Mouse (Mus musculus) liver, embryonic 15.5 days (tissue): ENCODE data around the gene Pdcd6ip. TPM values are rescaled to one million over a fixed set of nuclear protein-coding genes. Genes with fewer than 3 reads are reported as not detected.

Experiments
- ATAC-seq: fragments of 200-750 bp; cut with Nextera tagmentation; 2 replicates; pipeline ENCODE4 v1.8.0; 2017; ENCODE audit warnings: moderate number of reproducible peaks, mild to moderate bottlenecking, moderate library complexity; ENCODE audit not compliant: insufficient read depth
- H3K27ac ChIP-seq: fragments of 300-500 bp; sonication (generic); replicated peaks from 2 replicates; pipeline ENCODE4 v1.5.1; 2015; ENCODE audit warnings: mild to moderate bottlenecking, inconsistent platforms
- H3K27me3 ChIP-seq: fragments of 300-500 bp; sonication (generic); 2 replicates; pipeline ENCODE4 v1.6.1; 2015; ENCODE audit warnings: mild to moderate bottlenecking, inconsistent platforms
- H3K36me3 ChIP-seq: fragments of 300-500 bp; sonication (generic); replicated peaks from 2 replicates; pipeline ENCODE4 v1.6.1; 2015; ENCODE audit warnings: moderate library complexity, mild to moderate bottlenecking, inconsistent platforms
- H3K4me1 ChIP-seq: fragments of 300-500 bp; sonication (generic); replicated peaks from 2 replicates; pipeline ENCODE4 v1.6.1; 2015; ENCODE audit warnings: inconsistent platforms
- H3K4me2 ChIP-seq: fragments of 300-500 bp; sonication (generic); 2 replicates; pipeline ENCODE4 v1.6.1; 2015; ENCODE audit warnings: moderate library complexity, mild to moderate bottlenecking, inconsistent platforms
- H3K4me3 ChIP-seq: fragments of 300-500 bp; sonication (generic); replicated peaks from 2 replicates; pipeline ENCODE4 v1.5.1; 2015; ENCODE audit warnings: mild to moderate bottlenecking, inconsistent platforms
- H3K9ac ChIP-seq: fragments of 300-500 bp; sonication (generic); 2 replicates; pipeline ENCODE4 v1.6.1; 2015; ENCODE audit warnings: moderate library complexity, mild to moderate bottlenecking, inconsistent platforms
- H3K9me3 ChIP-seq: fragments of 300-500 bp; sonication (generic); replicated peaks from 2 replicates; pipeline ENCODE4 v1.6.1; 2016; ENCODE audit warnings: inconsistent platforms
- WGBS: fragments of 180-500 bp; shearing (Covaris S2); methylation state at CpG from one replicate; pipeline ENCODE4 v1.1.7; 2015; ENCODE audit warnings: mixed read lengths; ENCODE audit not compliant: insufficient replicate concordance; 5-methylcytosine and 5-hydroxymethylcytosine counted together
- polyA plus RNA-seq: library from polyadenylated mRNA; unstranded; fragments of >200 nt; fragmentation: Nextera tagmentation; extraction: Ambion mirVana; gene quantifications from 2 replicates; pipeline ENCODE4 v1.2.1, GENCODE M21; 2015

The Pdcd6ip gene
- polyA plus RNA-seq, 1 experiment from 2014 or later, result 39.5 TPM

DNA sequence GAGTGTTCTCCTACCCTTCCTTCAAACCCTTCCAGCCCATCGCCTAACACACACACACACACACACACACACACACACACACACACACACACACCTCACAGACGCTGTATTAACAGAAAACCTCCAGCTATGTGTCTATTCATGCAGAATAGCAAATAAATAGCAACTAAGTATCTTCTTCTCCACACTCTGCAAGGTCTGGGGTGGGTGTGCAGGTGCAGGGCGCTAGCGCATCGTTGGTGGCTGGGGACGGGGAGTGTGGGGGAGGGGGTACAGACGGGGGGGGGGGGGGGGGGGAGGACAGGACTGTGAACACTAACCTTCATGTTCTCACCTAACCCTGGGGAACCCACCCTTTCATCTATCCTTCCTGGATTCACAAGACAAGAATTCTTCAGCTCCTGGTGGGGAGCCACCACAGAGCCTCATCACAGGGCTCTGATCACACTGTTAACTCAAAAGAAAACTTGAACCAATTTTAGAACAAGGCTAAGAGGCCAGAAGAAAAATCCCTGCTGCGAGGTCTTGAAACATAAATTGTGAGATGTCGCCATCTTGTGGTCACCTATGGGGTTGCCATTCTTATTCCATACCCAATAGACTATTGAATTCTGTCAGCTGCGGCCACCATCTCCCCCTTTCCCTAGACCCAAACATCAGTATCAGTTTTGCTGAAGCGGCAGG is 62.8 kb downstream of the Pdcd6ip start:
- Histone ChIP-seq H3K4me1 (no peaks in the 10 kb centered on the region), H3K9ac (no peak overlapping the region), H3K9me3 (no peaks in the 10 kb centered on the region), H3K4me2 (no peak overlapping the region), H3K36me3 (no peaks in the 10 kb centered on the region), H3K4me3 (no peak overlapping the region), H3K27ac (no peak overlapping the region), H3K27me3 (no peaks in the 10 kb centered on the region)
- 10% methylated on average over 10 of the region's 11 CpGs for WGBS
- no peak for ATAC-seq

DNA sequence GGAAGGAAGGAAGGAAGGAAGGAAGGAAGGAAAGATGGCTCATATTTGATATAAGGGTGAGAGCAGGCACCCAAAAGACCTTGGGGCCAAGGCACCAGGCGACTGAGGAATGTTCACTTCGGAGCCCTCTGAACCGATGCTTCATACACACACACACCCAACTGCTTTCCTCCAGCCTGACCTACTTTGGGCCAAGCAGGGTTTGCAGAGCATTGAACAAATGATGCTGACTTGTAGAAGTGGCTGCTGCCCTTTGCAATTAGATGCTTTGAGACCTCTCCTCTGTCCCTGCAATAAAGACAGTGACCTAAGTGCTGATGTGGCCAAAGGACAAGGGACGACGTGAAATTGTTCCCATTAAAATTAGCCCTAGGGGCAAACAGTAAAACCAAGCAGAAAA is 63.4 kb downstream of the Pdcd6ip start:
- no peaks in the 10 kb centered on the region for H3K4me1 ChIP-seq

GRCm38 (mm10) chr9:113644076-113644475 is 64.0 kb downstream of the Pdcd6ip start:
- no peak overlapping the region for H3K4me2 ChIP-seq
- H3K27me3 ChIP-seq, result no peaks in the 10 kb centered on the region
- no peak overlapping the region for H3K9ac ChIP-seq
- no peaks in the 10 kb centered on the region for H3K36me3 ChIP-seq
- H3K9me3 ChIP-seq, result no peaks in the 10 kb centered on the region
- H3K4me3 ChIP-seq, result no peak overlapping the region
- no peaks in the 10 kb centered on the region for H3K4me1 ChIP-seq
- 69% methylated on average over 3 of the region's 3 CpGs for WGBS
- H3K27ac ChIP-seq, result no peak overlapping the region
- no peak for ATAC-seq

More for the DNA sequence above, 63.4 kb downstream of the Pdcd6ip start:
- H3K4me2 ChIP-seq, result no peak overlapping the region
- H3K27ac ChIP-seq, result no peak overlapping the region
- WGBS, result 60% methylated on average over 5 of the region's 5 CpGs
- no peak overlapping the region for H3K9ac ChIP-seq
- no peaks in the 10 kb centered on the region for H3K36me3 ChIP-seq
- no peak for ATAC-seq
- H3K4me3 ChIP-seq, result no peak overlapping the region
- H3K27me3 ChIP-seq, result no peaks in the 10 kb centered on the region
- no peaks in the 10 kb centered on the region for H3K9me3 ChIP-seq

DNA sequence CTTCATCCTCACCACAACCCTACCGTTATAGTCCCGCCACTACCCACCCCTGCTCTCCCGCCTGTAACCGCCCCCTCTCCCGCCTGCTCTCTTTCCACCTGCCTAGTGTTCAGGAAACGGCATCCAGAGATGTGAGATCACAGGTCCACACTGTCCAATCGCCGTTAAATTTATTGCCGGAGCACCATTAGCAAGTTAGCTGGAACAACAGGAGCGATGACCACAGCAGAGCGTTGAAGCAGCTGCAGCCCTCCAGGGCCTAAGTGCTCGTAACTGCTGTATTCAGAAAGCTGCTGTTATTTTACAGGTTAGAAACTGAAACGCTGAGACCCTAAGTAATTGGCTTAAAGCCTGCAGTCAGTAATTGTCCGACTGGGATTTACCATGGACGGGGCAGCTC is 64.4 kb downstream of the Pdcd6ip start:
- ATAC-seq, result no peak
- Histone ChIP-seq H3K4me3 (no peak overlapping the region), H3K9me3 (no peaks in the 10 kb centered on the region), H3K27ac (no peak overlapping the region), H3K4me2 (no peak overlapping the region), H3K27me3 (no peaks in the 10 kb centered on the region), H3K36me3 (no peaks in the 10 kb centered on the region), H3K4me1 (no peaks in the 10 kb centered on the region), H3K9ac (no peak overlapping the region)
- 79% methylated on average over 15 of the region's 15 CpGs for WGBS

GRCm38 (mm10) chr9:113634986-113635385 is 73.1 kb downstream of the Pdcd6ip start:
- 54% methylated on average over 7 of the region's 7 CpGs for WGBS
- no peak overlapping the region for H3K27ac ChIP-seq

DNA sequence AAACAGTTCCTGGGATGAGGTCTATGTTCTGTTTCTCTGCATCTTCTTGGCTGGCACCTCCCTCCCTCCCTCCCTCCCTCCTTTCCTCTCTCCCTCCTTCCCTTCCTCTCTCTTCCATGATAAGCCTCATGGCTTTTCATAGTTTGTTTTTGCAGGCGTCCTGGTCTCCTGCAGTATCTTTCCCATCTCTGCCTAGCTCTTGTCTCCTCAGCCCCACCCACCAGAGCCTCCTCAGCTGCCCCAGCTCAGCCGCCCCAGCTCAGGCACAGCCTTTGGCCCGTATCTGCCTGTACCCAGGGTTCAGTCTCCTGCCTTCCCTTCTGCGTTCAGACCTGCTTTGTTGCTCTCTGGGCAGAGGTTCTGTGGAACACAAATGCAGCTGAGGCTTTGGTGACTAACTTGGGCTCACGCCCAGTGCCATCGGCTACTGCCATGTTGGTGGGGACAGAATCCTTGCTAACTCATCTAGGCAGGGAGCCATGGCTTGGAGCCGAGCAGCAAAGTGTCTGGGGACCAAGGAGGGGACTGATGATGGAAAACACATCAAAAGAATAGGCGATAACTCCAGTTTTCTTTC is 74.8 kb downstream of the Pdcd6ip start:
- H3K9ac ChIP-seq, result no peak overlapping the region
- WGBS, result 51% methylated on average over 8 of the region's 8 CpGs
- H3K27me3 ChIP-seq, result no peaks in the 10 kb centered on the region
- H3K9me3 ChIP-seq, result no peaks in the 10 kb centered on the region
- H3K4me2 ChIP-seq, result no peak overlapping the region
- no peak overlapping the region for H3K27ac ChIP-seq
- no peak overlapping the region for H3K4me3 ChIP-seq
- no peak for ATAC-seq
- H3K36me3 ChIP-seq, result no peaks in the 10 kb centered on the region
- H3K4me1 ChIP-seq, result no peaks in the 10 kb centered on the region

More at GRCm38 (mm10) chr9:113634986-113635385, 73.1 kb downstream of the Pdcd6ip start:
- Histone ChIP-seq H3K4me3 (no peak overlapping the region), H3K9ac (no peak overlapping the region), H3K9me3 (no peaks in the 10 kb centered on the region), H3K4me2 (no peak overlapping the region), H3K27me3 (no peaks in the 10 kb centered on the region), H3K36me3 (no peaks in the 10 kb centered on the region), H3K4me1 (no peaks in the 10 kb centered on the region)
- ATAC-seq, result no peak

DNA sequence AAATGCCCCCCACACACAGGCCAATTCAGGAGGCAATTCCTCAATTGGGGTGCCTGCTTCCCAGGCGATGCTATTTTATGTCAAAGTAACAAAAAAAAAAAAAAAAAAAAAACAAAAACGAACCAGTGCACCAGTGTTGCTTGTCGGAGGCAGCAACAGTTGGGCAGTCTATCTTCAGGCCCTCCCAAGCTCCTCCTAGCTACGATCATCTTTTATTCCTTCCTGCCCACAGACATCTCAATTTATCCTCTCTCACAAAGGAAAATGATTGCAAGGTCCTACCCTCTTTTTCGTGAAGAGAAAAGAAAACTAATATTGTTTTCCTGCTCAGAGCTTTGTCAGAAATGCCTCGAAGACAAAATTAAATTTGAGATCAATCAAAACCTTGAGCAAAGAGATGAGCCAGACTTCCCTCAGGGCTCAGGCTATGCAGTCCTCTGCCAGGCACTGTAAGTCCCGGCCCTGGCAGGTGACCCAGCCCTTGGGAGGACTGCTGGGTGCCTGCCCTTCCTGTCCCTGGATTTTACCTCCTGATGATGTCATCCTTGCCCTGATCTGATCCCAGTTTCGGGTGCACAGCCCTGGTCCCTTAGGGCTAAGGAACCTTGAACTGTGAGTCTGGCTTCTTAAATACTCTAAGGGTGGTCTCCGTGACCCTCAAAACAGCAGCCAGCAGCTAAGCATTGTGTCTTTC is 75.6 kb downstream of the Pdcd6ip start:
- Histone ChIP-seq H3K4me3 (no peak overlapping the region), H3K9ac (no peak overlapping the region), H3K4me2 (no peak overlapping the region), H3K27ac (no peak overlapping the region), H3K9me3 (no peaks in the 10 kb centered on the region), H3K36me3 (no peaks in the 10 kb centered on the region), H3K27me3 (no peaks in the 10 kb centered on the region), H3K4me1 (no peaks in the 10 kb centered on the region)
- no peak for ATAC-seq
- 59% methylated on average over 9 of the region's 9 CpGs for WGBS

DNA sequence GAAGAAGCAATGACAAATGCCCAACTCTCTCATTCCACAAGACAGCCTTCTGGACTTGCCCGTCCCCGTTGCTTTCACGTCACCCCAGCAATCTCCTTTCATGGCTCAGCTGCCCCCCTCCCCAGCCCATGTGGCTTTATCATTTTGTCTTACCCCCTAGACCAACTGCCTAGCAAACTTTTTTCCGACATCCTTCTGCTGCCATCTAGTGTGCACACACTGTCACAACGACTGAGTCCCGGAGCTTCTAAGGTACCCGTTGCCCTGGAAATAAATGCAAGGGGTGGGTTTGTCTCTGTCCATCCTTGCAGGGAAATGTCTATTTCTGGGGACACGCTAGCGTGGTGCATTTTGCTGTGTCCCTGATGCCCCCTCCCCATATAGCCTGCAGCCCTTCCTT is 78.4 kb downstream of the Pdcd6ip start:
- Histone ChIP-seq H3K9me3 (no peaks in the 10 kb centered on the region), H3K9ac (no peak overlapping the region), H3K27me3 (no peaks in the 10 kb centered on the region), H3K4me3 (no peak overlapping the region), H3K4me1 (no peaks in the 10 kb centered on the region), H3K27ac (no peak overlapping the region), H3K36me3 (no peaks in the 10 kb centered on the region), H3K4me2 (no peak overlapping the region)
- ATAC-seq, result no peak
- 13% methylated on average over 9 of the region's 9 CpGs for whole genome bisulfite sequencing

GRCm38 (mm10) chr9:113629191-113629590 is 78.9 kb downstream of the Pdcd6ip start:
- Histone ChIP-seq H3K4me3 (no peak overlapping the region), H3K9me3 (no peaks in the 10 kb centered on the region), H3K4me1 (no peaks in the 10 kb centered on the region), H3K27ac (no peak overlapping the region), H3K36me3 (no peaks in the 10 kb centered on the region), H3K4me2 (no peak overlapping the region), H3K9ac (no peak overlapping the region), H3K27me3 (no peaks in the 10 kb centered on the region)
- ATAC-seq, result no peak
- whole genome bisulfite sequencing, result 69% methylated on average over 11 of the region's 11 CpGs

DNA sequence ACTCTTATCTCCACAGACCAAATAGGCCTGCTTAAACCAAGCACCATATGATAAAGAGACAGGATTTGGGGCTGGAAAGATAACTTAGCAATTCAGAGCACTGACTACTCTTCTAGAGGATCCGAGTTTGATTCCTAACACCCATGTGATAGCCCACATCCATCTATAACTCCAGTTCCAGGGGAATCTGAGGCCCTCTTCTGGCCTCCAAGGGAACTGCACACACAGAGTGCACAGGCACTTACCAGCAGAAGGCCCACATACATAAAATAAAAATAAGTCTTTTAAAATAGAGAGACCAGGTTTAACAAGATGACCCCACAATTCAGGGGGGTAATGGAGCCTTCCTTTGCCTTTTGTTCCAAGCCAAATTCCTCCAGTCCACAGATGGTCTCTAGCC is 79.3 kb downstream of the Pdcd6ip start:
- H3K4me3 ChIP-seq, result no peak overlapping the region
- ATAC-seq, result no peak
- no peaks in the 10 kb centered on the region for H3K27me3 ChIP-seq
- H3K36me3 ChIP-seq, result no peaks in the 10 kb centered on the region
- H3K4me2 ChIP-seq, result no peak overlapping the region
- H3K9ac ChIP-seq, result no peak overlapping the region
- H3K9me3 ChIP-seq, result no peaks in the 10 kb centered on the region
- H3K27ac ChIP-seq, result no peak overlapping the region
- H3K4me1 ChIP-seq, result no peaks in the 10 kb centered on the region
- 63% methylated on average over 1 of the region's 1 CpGs for WGBS

GRCm38 (mm10) chr9:113626730-113627129 is 81.3 kb downstream of the Pdcd6ip start:
- no peak for ATAC-seq
- Histone ChIP-seq H3K9ac (no peak overlapping the region), H3K9me3 (no peaks in the 10 kb centered on the region), H3K36me3 (no peaks in the 10 kb centered on the region), H3K4me3 (no peak overlapping the region), H3K4me2 (no peak overlapping the region), H3K27me3 (no peaks in the 10 kb centered on the region), H3K27ac (no peak overlapping the region), H3K4me1 (no peaks in the 10 kb centered on the region)
- 79% methylated on average over 10 of the region's 10 CpGs for WGBS
